Comparison of ENCODE assay signal across 18 mouse cellular contexts in the genomic region with DNA sequence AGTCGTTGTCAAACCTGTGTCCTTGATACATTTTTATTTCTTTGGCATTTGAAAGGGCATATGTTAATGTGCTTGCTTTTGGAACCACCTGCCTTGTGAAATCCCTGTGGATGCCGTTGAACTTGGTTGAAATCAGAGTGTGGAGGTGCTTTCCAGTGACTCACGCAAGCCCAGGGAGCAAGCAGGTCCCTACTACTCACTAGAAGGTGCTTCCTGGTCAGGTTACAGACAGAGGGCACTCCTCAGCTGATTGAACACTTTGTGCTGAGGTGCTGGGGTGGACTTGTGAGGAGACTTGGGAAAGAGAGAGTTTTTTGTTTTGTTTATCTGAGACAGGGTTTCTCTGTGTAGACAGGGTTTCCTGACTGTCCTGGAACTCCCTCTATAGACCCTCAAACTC. TPM values are rescaled to one million over a fixed set of nuclear protein-coding genes. Genes with fewer than 3 reads are reported as not detected.
"Had no signal": no experiment of that assay in that cellular context is flagged by ENCODE, and none has a peak within 500 bp of the region (broad histone marks: within the 10 kb centered on the region; RNA-seq: fewer than 3 reads in every experiment).

No protein-coding gene starts in this region.

- H3K36me3 ChIP-seq: liver, embryonic 12.5 days; liver, embryonic 15.5 days; lung, embryonic 15.5 days; midbrain, embryonic 15.5 days; neural tube, embryonic 15.5 days had no signal

- H3K27me3 ChIP-seq: limb, embryonic 13.5 days; liver, embryonic 12.5 days; liver, embryonic 15.5 days; lung, embryonic 15.5 days; midbrain, embryonic 15.5 days; neural tube, embryonic 12.5 days; neural tube, embryonic 15.5 days had no signal

- H3K9me3 ChIP-seq: limb, embryonic 10.5 days; limb, embryonic 13.5 days; liver, embryonic 12.5 days; liver, embryonic 15.5 days; lung, embryonic 15.5 days; midbrain, embryonic 15.5 days; neural tube, embryonic 12.5 days; neural tube, embryonic 15.5 days had no signal

- H3K4me2 ChIP-seq: limb, embryonic 13.5 days; liver, embryonic 12.5 days; liver, embryonic 15.5 days; lung, embryonic 15.5 days; midbrain, embryonic 11.5 days; midbrain, embryonic 15.5 days; neural tube, embryonic 12.5 days; neural tube, embryonic 15.5 days had no signal

- ATAC-seq: liver, embryonic 12.5 days; midbrain, embryonic 15.5 days had no signal

- H3K9ac ChIP-seq: limb, embryonic 13.5 days; liver, embryonic 12.5 days; liver, embryonic 15.5 days; lung, embryonic 15.5 days; midbrain, embryonic 15.5 days; neural tube, embryonic 12.5 days; neural tube, embryonic 15.5 days had no signal

- H3K27ac ChIP-seq: layer of hippocampus, adult 2 months; limb, embryonic 10.5 days; limb, embryonic 13.5 days; liver, embryonic 12.5 days; liver, embryonic 15.5 days; lung, embryonic 15.5 days; midbrain, embryonic 15.5 days; neural tube, embryonic 12.5 days; neural tube, embryonic 15.5 days had no signal

- H3K4me3 ChIP-seq: layer of hippocampus, adult 2 months; limb, embryonic 10.5 days; limb, embryonic 13.5 days; liver, embryonic 12.5 days; liver, embryonic 15.5 days; lung, embryonic 15.5 days; midbrain, embryonic 15.5 days; neural tube, embryonic 12.5 days; neural tube, embryonic 15.5 days had no signal

- DNase-seq: kidney, adult 9 months; layer of hippocampus, adult 9-11 months; liver; right cerebral cortex, adult 18-20 months; right cerebral cortex, postnatal 14 days; right cerebral cortex, postnatal 4 days; thymus, postnatal 25 days had no signal

RNA-seq across cellular contexts. Expression of a gene that starts 43.5 kb away (rescaled TPM):
- total RNA-seq: megakaryocyte-erythroid progenitor cell, adult 5-6 weeks had no signal
